Mouse (Mus musculus) frontal cortex, adult 2 months (tissue): ENCODE results near the gene Rbm7. TPM values are rescaled to one million over a fixed set of nuclear protein-coding genes. Genes with fewer than 3 reads are reported as not detected.

Experiments used
- DNase-seq, 2 experiments: peaks; one replicate each; pipeline ENCODE4 v3.0.0; 2022; ENCODE audit warnings: low spot score in 1 of 2; ENCODE audit errors: extremely low spot score in 1 of 2
- polyA plus RNA-seq: library from polyadenylated mRNA; depleted of rRNA; stranded (reverse); fragments of >200 nt; gene quantifications from 2 replicates; pipeline ENCODE4 v1.2.3, GENCODE M21; 2012; rRNA removed

Rbm7 gene
- polyA plus RNA-seq, 1 experiment, result 36.4 TPM

DNA sequence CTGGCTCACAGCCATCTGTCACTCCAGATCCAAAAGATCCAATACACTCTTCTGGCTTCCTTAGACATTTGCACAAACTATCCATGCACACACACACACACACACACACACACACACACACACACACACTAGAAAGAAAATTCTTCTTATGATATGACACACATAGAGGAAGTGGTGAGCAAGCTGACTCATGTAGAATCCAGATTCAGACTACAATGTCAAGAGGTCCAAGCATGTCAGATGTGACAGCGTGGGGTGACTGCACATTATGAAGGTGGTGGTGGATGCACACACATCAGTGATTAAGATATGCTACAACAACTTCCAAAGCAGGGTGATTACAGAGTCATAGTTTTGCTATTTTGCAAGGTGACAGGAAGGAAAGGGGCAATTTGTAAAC is 51.2 kb downstream of the Rbm7 start:
- DNase-seq, result no peak

Other genes starting within 250 kb of the Rbm7 start
- gene Nxpe2, start 141.8 kb downstream of the Rbm7 start, polyA plus RNA-seq, result 0.50 and 0.80 TPM in 2 replicates
- gene Rexo2, start 14.7 kb downstream of the Rbm7 start, polyA plus RNA-seq, result 159 and 176 TPM in 2 replicates
- 12.4 and 20.9 TPM in 2 replicates for gene Gm5617, start 143 bp upstream of the Rbm7 start, polyA plus RNA-seq
- 0.57 and 1.1 TPM in 2 replicates for gene Nnmt, start 109.9 kb upstream of the Rbm7 start, polyA plus RNA-seq